Mouse (Mus musculus): ENCODE results near the gene Erc2.

The Erc2 gene

GRCm38 (mm10) chr14:27778503-27778902 lies 156.3 kb downstream of the Erc2 start:
- no peak for DNase-seq (ENCODE audit: low spot score)

GRCm38 (mm10) chr14:27778982-27779701 lies 156.9 kb downstream of the Erc2 start:
- DNase-seq (ENCODE audit: low spot score), result no peak

GRCm38 (mm10) chr14:27781221-27781620 lies 159.0 kb downstream of the Erc2 start:
- no peak for DNase-seq (ENCODE audit: low spot score)

- no peak for DNase-seq (ENCODE audit: low spot score)
Measured at GRCm38 (mm10) chr14:27784826-27785225, 162.6 kb downstream of the Erc2 start.

GRCm38 (mm10) chr14:27785562-27785961 lies 163.3 kb downstream of the Erc2 start:
- DNase-seq (ENCODE audit: low spot score), result no peak

- DNase-seq (ENCODE audit: low spot score), result no peak
Measured at GRCm38 (mm10) chr14:27789066-27789898, 167.1 kb downstream of the Erc2 start.

GRCm38 (mm10) chr14:27798184-27798934 lies 176.1 kb downstream of the Erc2 start:
- no peak for DNase-seq (ENCODE audit: low spot score)

GRCm38 (mm10) chr14:27800766-27801165 lies 178.5 kb downstream of the Erc2 start:
- no peak for DNase-seq (ENCODE audit: low spot score)

- no peak for DNase-seq (ENCODE audit: low spot score)
Measured at GRCm38 (mm10) chr14:27803961-27804360, 181.7 kb downstream of the Erc2 start.

- no peak for DNase-seq (ENCODE audit: low spot score)
Measured at GRCm38 (mm10) chr14:27805064-27805463, 182.8 kb downstream of the Erc2 start.

GRCm38 (mm10) chr14:27808080-27808479 lies 185.9 kb downstream of the Erc2 start:
- no peak for DNase-seq (ENCODE audit: low spot score)

GRCm38 (mm10) chr14:27808523-27809114 lies 186.4 kb downstream of the Erc2 start:
- DNase-seq (ENCODE audit: low spot score), result no peak

- DNase-seq (ENCODE audit: low spot score), result no peak
Measured at GRCm38 (mm10) chr14:27810790-27811189, 188.6 kb downstream of the Erc2 start.

- no peak for DNase-seq (ENCODE audit: low spot score)
Measured at GRCm38 (mm10) chr14:27811649-27812048, 189.4 kb downstream of the Erc2 start.

GRCm38 (mm10) chr14:27815739-27816138 lies 193.5 kb downstream of the Erc2 start:
- DNase-seq (ENCODE audit: low spot score), result no peak

- no peak for DNase-seq (ENCODE audit: low spot score)
Measured at GRCm38 (mm10) chr14:27818986-27819385, 196.8 kb downstream of the Erc2 start.

GRCm38 (mm10) chr14:27821801-27822200 lies 199.6 kb downstream of the Erc2 start:
- DNase-seq (ENCODE audit: low spot score), result no peak

- no peak for DNase-seq (ENCODE audit: low spot score)
Measured at GRCm38 (mm10) chr14:27822566-27822965, 200.3 kb downstream of the Erc2 start.

- DNase-seq (ENCODE audit: low spot score), result no peak
Measured at GRCm38 (mm10) chr14:27823048-27823447, 200.8 kb downstream of the Erc2 start.

GRCm38 (mm10) chr14:27823897-27824296 lies 201.7 kb downstream of the Erc2 start:
- no peak for DNase-seq (ENCODE audit: low spot score)

GRCm38 (mm10) chr14:27826829-27827228 lies 204.6 kb downstream of the Erc2 start:
- no peak for DNase-seq (ENCODE audit: low spot score)

GRCm38 (mm10) chr14:27828089-27828488 lies 205.9 kb downstream of the Erc2 start:
- no peak for DNase-seq (ENCODE audit: low spot score)

Data from ovary, adult 18-20 months (tissue).